Mouse (Mus musculus) thymus, postnatal 14 days (tissue): ENCODE measurements around the gene Agps.

Source experiments
- DNase-seq: peaks from one replicate; pipeline ENCODE4 v3.0.0; 2021

Agps gene

DNA sequence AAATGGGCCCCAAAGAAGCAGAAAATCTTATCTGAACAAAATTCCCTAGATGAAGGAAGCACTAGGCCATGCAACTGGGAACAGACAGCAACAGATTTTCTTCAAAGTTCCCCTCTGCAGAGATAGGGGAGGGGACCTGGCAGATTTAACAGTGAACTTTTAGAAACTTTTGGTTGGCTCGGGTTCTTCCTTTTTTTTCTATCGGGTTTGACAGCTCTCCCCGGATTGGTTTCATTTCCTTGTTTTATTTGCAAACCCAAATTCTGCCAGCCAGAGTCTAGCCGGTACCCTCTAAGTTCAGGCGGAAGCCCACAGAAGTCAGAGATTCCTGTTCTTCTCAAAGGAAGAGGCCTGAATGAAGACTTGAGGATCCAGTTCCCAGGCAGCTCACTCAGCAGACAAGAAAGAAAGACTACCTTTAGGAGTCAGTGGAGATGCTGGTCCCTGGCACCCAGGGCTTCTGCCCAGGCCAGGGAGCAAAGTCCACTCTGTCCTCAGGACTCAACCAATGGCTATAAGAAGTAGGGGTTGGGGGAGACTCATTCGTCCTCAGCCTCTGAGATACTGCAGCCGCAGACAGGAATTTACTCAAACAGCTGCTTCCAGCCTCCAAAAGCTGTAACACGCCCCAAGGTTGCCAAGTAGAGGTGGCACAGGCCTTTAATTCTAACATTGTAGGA lies 2.9 kb upstream of the Agps start:
- DNase-seq = no peak

DNA sequence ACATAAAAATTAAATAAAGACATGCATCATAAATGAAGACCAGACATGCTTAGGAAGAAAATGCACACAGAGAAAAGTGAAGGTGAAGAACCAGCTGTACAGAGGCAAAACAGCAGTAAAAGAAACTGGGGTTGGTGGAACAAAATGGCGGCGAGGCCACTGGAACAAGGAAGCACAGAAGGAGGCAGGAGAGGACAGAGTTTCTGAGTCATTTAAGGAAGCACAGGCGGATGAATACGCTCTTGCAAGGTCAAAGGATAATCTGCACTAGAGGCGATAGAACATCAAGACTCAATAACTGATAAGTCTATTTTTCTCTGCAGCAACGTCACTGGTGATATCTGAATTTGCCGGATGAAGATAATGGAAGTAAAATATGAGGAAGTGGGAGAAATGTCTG lies 1.7 kb upstream of the Agps start:
- no peak for DNase-seq

DNA sequence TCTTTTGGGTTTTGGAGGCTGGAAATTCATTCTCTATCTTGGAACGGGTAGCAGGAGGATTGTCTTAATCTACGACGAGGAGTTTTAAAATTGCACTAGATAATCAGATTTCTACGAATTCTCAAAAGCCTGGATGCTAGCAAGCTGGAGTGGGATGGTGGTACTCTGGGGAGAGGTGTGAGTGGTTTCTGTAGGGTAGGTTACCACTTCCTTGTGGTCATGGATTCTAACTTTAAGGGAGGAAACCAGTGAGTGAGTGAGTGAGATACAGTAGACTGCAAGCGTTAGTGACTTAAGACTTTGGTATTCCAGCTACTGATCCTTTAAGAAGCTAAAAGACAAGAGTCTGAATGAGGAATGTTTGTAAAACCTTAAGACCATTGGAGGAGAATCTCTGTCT lies 804 bp downstream of the Agps start:
- no peak for DNase-seq

DNA sequence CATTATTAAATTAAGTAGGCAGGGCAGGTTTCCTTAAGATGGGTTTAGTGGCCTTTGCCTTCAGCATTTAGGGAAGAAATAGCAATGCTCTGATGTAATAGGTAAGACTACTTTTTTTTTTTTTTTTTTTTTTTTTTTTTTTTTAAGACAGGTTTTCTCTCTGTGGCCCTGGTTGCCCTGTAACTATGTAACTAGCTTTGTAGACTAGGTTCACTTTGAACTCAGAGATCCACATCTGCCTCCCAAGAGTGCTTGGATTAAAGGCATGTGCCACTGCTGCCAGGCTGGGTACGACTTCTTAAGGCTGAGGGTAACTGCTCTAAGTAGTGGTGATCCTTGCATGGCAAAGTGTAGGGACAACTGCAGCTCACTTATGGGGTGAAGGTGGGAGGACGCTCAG lies 2.5 kb downstream of the Agps start:
- no peak for DNase-seq

DNA sequence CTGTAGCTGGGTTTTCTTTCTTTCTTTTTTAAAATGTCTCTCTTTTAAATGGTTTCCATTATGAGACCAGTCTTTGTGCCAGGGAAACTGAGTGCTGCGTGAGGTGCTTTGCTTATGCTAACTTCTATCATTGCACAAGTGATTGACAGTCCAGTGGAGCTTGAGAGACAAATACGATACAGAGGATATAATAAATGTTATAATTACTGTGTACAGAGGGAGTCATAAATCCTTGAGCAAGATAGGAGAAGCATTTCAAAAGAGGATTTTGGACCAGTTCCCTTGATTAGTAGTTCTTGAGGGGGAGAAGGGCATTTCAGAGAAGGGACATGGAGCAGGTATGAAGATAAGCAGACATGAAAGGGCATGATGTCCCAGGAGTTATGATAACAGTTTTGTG lies 10.3 kb downstream of the Agps start:
- no peak for DNase-seq

DNA sequence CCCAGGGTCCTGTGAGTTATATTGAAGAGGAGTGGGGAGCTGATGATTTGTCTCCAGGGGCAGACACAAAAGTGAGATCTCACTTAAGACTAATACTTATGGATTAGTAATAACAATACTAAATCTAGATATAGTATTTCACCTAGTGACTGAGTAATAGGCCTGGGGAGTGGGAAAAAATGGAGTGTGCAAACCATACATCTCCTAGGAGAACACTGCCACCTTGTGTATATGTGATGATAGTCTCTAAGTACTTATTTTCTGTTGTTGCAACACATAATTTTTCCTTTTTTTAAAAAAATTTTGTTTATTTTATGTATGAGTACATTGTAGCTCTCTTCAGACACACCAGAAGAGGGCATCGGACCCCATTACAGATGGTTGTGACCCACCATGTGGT lies 15.7 kb downstream of the Agps start:
- no peak for DNase-seq

DNA sequence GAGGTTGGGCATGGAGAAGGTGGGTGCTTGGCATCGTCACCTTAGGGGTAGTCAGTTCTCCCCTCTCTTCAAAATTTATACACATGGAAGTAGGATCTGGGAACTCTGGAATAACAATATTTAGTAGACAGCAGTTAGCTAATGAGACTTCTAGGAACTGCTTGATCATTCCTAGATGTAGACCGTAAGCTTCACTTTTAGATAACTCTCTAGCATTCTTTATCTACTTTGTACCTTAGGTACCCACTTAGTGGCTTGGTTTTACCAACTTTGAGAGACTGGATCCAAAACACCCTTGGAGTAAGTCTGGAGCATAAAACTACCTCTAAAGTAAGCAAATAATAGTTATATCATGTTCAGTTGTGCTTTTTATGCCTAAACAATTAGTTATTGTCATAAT lies 20.5 kb downstream of the Agps start:
- DNase-seq = no peak

DNA sequence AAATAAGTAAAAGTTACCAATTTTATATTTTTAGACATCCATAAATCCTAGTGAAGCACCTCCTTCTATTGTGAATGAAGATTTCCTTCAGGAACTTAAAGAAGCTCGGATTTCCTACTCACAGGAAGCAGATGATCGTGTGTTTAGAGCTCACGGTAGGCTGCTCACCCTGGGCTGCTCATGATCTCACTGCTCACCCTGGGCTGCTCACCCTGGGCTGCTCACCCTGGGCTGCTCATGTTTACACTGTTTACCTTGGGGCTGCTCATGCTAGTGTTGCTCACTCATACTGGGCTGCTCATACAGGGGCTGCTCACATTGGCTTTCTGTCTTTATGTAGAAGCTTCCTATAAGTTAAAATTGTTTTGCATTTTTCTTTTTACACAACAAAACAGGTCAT lies 22.2 kb downstream of the Agps start:
- no peak for DNase-seq

DNA sequence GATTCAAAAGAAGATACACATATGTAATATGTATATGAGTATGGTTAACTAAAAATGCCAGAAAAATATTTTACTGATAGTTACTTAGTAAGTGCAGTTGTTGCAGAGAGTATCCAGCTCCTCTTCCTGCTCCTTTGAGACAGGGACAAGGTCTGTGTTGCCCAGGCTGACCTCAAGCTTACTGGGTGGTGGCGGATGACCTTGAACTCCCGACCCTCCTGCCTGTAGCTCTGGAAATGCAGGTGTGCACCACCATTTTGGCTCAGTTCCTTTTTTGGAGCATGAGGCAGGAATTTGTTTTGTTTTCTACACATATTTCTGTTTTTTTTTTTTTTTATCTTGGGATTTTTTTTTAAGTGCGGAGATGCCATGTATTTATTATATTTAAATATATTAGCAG lies 29.1 kb downstream of the Agps start:
- DNase-seq = no peak

DNA sequence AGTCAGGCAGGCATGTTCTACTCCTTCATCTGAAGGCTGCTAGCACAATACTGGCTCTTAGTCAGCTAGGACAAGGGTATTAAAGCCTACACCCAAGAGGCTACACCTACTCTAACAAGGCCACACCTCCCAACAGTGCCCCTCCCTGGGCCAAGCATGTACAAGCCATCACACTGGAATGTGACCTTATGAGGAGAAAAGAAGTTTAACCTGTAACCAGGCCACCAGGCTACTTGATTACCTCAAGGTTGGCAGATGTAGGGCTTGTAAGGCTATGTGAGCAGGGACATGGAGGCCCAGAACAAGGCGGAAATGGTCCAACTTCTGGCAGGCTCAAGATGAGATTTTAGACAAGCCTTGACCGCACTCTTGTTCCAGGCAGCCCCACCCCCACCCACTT lies 37.6 kb downstream of the Agps start:
- DNase-seq = no peak

DNA sequence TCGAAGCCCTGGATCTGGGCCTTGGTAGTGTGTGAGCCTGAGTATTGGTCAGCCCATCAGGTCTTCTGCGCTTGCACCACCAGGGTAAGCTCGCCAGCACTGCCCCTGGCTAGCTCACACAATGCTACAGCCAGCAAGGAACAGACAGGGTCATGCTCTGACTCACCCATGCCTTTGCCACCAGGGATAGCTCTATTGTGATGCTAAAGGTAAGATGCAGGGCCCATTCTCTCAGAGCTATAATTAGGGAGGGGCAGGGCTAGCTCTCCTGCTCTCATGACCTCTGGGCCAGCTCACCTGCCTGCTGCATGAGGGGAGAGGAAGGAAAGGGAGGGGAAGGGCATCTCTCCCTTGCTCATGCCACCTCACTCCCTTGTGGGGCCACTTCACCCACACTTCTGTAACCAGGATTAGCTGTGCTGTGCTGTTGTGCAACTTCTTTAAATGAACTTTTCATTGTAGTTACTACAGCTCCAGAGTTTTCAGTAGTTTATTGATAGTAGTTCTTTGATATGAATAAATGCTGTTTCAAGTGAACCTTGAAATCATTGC lies 42.1 kb downstream of the Agps start:
- DNase-seq = no peak

DNA sequence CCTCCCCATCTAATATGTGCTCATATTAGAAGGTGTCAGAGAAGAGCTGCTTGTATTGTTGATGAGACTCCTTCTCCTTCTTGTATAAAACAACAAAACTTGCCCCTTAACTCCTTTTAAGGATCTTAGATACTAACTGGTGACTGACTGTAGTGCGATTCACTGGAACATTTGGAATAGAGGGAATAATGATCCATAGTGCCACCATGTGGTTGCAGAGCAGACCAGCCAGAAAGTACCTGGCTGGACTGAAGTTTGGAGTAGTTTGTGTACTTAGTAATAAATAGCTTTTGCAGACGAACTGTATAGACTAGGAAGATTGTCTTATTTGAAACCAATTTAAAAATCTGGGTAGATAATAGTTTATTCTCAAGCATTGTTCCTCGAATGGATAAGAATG lies 47.8 kb downstream of the Agps start:
- DNase-seq = no peak

DNA sequence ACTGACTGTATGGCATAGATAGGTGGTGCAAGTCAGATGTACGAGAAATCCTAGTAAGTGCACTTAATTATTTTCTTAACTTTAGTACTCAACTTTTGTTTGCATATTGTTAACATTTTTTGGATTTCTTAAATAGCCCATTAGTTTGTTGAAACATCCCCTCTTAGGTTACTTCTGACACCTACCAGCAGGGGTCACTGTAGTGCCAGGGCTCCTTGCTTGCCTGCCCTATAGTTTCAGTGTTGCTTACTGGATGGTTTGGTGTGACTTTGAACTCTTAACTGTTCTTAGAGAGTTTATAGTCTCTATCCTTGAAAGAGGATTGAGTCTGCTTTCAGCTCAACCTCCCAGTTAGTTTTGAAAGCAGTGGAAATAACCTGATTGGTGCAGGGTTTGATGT lies 51.6 kb downstream of the Agps start:
- DNase-seq = peak; percentile 76

DNA sequence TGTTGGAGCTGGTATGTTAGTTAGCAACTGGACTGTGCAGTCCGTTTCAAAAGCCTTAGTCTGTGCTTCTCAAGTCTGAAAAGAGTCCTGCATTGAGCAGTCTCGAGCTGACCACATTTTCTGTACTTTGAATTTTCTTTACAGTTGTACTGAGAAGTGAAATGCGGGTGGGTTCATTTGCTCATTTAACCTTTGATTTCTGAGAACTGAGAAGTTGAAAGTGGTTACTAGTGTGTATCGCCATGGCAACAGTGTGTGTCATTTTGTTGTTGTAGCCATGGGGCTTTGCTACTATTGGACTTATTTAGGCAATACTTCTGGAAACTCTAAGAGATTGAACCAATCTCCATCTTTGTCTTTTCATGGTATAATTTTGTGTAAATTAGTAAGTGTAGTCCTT lies 60.0 kb downstream of the Agps start:
- no peak for DNase-seq

DNA sequence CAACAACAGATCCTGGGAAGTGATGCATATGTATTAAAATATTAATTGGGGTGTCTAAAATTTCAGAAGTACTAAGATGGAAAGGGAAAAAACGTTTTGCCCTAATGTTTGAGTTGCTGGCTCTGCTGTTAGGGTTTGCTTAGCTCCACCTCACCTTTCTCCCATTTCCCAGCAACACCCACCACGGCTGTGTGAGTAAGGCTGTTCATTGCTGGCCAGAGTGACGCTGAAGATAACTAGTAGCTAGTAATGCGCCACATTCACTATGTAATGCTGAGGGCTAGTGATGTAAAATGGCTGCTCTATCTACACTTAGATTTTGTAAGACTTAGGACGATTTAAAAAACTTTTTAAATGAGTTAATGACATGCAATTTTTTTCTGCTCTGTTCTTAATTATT lies 63.7 kb downstream of the Agps start:
- DNase-seq = no peak

DNA sequence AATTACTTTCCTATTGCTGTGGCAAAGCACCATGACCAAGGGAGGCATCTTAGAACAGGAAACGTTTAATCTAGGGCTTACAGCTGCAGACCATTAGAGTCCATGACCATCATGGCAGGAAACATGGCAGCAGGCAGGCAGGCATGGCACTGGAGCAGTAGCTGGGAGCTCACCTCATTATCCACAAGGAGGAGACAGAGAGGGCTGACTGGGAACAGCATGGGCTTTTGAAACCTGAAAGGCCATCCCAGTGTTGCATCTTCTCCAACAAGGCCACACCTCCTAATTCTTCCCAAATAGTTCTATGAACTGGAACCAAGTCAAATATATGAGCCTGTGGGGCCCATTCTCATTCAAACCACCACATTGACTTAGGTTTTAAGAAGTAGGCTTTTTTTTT lies 68.3 kb downstream of the Agps start:
- DNase-seq = no peak

DNA sequence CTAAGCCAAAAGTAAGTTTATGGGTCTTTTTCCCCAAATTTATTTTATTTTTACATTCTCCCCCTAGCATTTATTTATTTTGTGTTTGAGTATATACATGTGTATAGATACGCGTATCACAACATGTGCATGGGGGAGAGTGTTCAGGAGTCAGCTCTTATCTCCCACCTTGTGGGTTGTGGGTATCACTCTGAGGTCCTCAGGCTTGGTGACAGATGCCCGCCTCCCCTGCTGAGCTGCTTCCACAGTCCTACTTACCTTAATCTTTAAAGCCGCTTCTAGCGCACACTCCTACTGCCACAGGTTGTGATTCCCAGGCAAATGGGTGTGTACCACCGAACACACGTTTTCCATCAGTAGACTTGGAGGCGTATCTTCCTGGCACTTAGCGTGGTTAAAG lies 69.9 kb downstream of the Agps start:
- DNase-seq = no peak

DNA sequence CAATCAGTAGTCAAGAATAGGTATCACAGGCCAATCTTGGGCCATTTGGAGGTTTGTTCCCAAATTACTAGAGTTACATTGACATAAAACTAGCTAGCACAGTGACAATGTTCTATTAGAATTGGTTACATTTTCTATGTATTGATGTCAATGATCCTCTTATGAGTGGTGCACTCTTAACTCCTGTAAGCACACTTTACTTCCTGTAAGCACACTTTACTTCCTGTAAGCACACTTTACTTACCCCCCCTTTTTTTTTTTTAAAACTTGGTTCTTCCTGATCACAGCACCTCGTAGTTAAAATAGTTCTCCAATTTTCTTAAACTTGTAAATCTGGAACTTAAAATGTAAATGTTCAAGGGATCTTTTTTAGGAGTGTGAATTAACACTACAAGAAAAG lies 75.2 kb downstream of the Agps start:
- no peak for DNase-seq

DNA sequence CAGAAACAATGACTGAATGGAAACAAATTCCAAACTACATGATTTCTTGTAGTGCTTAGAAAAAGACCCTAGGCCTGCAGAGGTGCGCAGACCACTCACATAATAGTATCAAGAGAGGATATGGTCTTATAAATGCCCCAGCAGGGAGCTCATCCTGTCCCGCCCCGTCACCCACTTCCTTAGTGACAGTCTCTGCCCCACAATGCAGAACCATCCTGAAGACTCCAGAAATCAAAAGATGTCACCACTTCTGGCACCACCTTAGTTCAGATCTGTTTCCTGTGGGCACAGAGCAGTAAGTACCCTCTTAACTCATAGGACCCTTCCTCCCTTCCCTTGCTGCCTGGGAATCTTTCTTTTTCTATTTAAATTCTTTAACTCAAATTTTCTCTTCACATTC lies 83.1 kb downstream of the Agps start:
- peak; percentile 9 for DNase-seq

DNA sequence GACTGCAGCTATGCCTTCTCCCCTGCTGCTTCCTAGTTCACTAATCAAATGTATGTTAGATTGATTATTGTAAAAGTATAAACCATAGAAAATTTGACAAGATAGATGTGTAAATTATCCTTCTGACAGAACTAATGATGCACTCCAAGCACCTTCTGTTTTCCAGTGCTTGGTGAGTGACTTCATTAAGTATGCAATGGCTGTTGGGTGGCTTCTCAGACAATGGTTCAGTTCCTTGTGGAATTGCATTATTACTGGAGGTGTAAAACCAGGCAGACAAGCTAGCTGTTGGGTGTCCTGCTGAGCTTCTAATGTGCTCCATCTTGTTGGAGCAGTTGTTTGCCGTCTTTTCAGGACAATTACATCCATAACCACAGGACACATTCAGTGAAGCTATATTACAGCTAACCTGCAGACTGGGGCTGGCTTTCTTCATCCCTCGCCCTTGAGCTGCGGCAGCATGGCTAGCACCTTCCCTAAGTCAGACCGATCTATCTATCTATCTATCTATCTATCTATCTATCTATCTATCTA lies 91.9 kb downstream of the Agps start:
- DNase-seq = no peak

DNA sequence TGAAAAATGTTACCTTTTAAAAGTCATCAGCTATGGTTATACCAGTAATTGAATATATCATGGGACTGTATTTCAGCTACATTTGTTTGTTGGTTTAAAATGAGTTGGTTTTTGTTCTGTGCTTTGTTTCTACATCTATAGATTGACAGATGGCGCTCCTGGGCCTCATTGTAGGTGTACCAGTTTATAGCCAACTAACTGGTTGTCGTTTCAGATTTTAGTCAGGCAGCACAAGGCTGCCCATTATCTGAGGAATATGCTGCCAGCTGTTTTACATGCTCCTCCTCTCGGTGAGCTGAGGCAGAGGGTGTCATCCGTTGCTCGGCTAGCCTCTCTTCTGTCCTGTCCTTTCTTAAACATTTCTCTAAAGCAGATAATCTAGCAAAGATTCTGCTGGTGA lies 94.1 kb downstream of the Agps start:
- DNase-seq = no peak

DNA sequence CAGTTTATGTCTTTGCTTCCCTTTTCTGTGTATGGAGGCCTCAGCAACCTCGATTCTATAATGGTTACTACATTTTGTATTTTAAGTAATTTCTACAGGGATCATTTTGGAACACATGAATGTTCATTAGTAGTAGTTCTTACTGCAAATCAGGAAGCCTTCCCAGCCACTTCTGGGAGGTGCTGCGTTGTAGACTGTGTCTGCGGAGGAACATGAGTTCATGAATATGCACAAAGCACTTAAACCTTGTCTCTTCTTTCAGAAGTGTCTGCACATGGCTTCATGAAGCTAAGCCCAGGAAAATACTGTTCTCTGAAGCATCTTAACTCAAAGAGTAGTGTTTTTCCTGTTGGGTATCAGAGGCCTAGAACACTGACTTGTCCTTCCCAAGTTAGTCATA lies 96.0 kb downstream of the Agps start:
- no peak for DNase-seq

DNA sequence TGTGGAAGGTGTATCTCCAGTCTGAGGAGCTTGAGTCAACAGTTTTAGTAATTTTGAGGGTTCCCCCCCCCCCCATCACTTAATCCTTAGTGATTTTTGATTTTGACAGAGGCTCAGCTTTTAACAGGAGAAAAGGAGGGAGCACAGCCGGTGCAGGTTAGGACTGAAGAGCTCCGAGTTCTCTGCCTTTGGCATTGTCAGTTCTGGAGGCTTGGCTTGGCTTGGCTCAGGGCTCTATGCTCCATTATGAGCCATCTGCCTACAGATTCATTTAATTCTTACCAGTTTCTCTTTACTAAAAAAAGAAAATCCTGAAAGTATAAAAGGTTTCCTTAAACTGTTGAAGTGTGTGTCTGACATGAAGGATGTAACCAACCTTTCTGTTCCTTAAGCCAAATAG lies 97.2 kb downstream of the Agps start:
- no peak for DNase-seq

DNA sequence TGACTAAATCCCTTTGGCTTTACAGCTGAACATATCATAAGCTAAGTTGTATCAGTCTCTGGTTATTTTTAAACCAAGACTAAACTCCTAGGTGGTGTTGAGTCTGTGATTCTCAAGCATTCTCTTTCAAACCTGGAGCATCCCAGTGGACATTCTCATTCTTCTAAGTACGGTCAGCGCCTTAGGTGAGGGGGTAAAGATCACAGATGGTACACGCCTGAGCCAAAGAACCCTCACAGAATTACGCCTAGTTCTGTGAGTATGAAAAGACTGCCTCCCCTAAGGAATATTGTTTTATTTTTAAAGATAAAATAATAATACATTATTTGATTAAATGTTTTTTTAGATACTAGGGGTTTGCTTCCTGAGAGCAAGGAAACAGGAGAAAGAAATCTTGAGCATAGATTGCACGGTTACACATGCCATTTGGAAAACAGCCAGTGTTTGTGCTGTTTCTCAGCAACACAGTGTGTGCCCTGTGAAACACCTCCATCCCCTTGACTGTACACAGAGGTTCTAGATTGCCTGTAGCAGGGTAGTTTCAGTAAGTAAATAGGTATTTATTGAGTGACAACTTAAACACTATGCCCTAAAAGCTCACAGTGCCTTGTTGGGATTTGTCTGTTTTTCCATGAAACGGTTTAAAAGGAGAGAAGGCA lies 97.9 kb downstream of the Agps start:
- no peak for DNase-seq

DNA sequence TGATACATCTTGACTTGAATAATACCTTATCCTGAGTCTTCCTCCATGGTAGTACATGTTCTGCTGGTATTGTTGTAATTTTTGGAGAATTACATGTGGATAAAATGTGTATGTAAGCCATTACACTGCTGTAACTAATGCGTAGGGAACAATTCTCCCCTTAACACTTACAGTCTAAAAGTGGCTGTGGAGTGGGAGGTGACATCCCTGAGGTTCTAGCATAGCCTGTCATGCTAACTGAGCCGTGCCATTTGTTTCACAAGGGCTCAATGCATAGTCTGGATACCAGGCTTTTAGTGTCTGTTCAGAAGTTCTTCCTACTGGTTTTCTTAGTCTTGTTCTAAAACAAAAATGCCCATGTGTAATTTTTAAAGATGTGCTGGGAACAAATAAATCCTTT lies 99.0 kb downstream of the Agps start:
- DNase-seq = no peak
